Mouse (Mus musculus): ENCODE measurements around the gene Drc3. TPM values are rescaled to one million over a fixed set of nuclear protein-coding genes. Genes with fewer than 3 reads are reported as not detected.
A peak's percentile ranks its signal among the peaks of the same experiment; 100 is the strongest.

Drc3 gene
- polyA plus RNA-seq (2012; rRNA removed), result 7.1 and 8.0 TPM in 2 replicates

DNA sequence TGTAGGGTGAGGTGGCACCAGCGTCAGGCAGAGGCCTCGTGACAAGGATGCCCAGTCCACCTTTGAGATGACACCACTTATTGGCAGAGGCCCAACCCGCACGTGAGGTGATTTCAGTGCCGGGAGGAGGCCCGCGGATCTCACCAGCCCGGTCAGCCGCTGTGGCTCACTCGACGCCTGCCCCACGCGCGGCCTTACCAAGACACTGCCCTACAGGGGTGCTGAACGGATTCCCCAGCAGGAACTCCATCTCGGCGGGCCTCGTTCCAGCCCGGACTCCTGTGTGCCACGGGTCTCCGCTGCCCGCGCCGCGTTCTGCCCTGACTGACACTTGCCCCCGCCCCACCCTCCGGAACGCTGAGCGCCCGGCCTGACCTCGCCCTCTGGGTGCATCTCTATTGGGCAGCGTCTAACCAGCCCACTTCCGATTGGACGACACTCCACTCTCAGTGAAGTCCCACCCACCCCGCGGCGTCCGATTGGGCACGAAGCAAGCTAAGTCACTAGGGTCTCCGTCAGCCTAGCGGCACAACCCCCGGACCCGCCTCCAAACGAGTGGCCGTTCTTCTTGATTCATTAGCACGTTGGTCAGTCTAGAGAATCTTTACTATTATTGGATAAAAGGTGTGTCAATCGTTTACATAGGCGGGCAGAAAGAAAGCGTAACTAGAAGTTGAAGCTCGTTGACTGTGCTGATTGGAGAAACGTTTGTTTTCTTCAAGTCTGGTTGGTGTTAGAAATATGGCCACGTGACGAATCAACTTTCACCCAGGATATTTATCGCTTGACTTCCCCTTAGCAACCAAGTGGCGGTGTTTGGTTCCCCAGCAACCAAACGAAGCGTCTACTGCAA is at the start of gene Drc3, which contains the start of gene Tom1l2:
Gene Drc3, plus strand, starts transcription at position 771 of the 853 bp plus-strand sequence.
Gene Tom1l2, minus strand, starts transcription at position 347 of the 853 bp plus-strand sequence.
- Histone ChIP-seq H3K4me3 (replicated peaks; ENCODE audit: insufficient read depth, low read depth, low read length) (peak within 1 kb of the TSS; percentile 76), H3K27ac (ENCODE audit: insufficient read depth, low read length) (peak within 1 kb of the TSS; percentile 35), H3K4me1 (ENCODE audit: control insufficient read depth, insufficient read depth, low read length) (peaks cover 5% of the 10 kb centered on the region; the same call in 1 of the 2 replicates), H3K27me3 (ENCODE audit: control insufficient read depth, insufficient read depth, low read length) (no peaks in the 10 kb centered on the region)
- peak; percentile 99 to 100 for DNase-seq
- under 1% methylated on average over 57 of the region's 57 CpGs for WGBS
- TF ChIP-seq POLR2A (IDR thresholded peaks at IDR 0.05; ENCODE audit: borderline replicate concordance, insufficient read depth, low read length), result peak; percentile 76
- TF ChIP-seq CTCF (IDR thresholded peaks at IDR 0.05; ENCODE audit: borderline replicate concordance, insufficient read depth, low read depth, low read length), result no peak

DNA sequence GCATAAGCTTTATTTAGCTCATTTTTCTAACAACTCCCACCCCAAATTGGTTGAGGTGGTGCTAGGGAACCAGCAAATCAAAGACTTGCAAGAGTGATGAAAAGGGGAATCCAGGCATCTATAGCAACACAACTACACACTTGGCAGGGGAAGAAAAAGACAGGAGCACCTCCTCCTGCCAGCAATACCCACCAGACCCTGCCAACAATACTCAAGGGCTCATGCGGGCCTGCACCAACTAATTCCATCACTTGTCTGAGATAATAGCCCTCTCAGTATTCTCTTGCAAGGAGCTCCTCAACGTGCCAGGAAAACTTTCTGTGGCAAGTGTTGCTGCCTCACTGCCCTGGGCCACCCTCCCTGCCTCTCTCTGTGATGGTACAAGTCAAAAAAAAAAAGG is 49.6 kb upstream of the Drc3 start:
- Histone ChIP-seq H3K4me1 (ENCODE audit: control insufficient read depth, insufficient read depth, low read length) (peaks cover 9% of the 10 kb centered on the region; the same call in 1 of the 2 replicates), H3K27me3 (ENCODE audit: control insufficient read depth, insufficient read depth, low read length) (no peaks in the 10 kb centered on the region), H3K4me3 (replicated peaks; ENCODE audit: insufficient read depth, low read depth, low read length) (no peak overlapping the region), H3K27ac (ENCODE audit: insufficient read depth, low read length) (no peak overlapping the region)
- WGBS, result 48% methylated on average over 2 of the region's 2 CpGs
- DNase-seq, result no peak
- TF ChIP-seq CTCF (IDR thresholded peaks at IDR 0.05; ENCODE audit: borderline replicate concordance, insufficient read depth, low read depth, low read length) (no peak), POLR2A (IDR thresholded peaks at IDR 0.05; ENCODE audit: borderline replicate concordance, insufficient read depth, low read length) (no peak)

DNA sequence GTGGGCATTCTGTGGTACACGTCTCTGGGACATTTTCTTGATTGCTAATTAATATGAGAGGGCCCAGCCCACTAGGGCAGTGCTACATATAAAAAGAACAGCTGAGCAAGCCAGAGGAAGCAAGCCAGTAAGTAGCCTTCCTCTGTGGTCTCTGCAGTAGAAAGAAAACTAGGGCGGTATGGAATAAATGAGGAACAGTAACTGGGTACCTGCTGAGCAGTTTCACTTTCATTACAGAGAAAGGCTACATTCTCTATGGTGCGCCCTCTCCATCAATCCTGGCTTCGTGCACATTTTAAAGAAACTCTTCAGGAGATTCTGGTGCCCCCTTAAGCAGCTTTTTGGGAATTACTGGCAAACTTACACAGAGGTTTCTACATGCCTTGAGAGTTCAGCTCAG is 47.5 kb upstream of the Drc3 start:
- WGBS, result 74% methylated on average over 4 of the region's 4 CpGs
- no peak for TF ChIP-seq CTCF (IDR thresholded peaks at IDR 0.05; ENCODE audit: borderline replicate concordance, insufficient read depth, low read depth, low read length)
- no peak for TF ChIP-seq POLR2A (IDR thresholded peaks at IDR 0.05; ENCODE audit: borderline replicate concordance, insufficient read depth, low read length)
- no peak overlapping the region for H3K27ac ChIP-seq (ENCODE audit: insufficient read depth, low read length)
- no peak for DNase-seq
- peaks cover 15% of the 10 kb centered on the region; the same call in 1 of the 2 replicates for H3K4me1 ChIP-seq (ENCODE audit: control insufficient read depth, insufficient read depth, low read length)
- H3K27me3 ChIP-seq (ENCODE audit: control insufficient read depth, insufficient read depth, low read length), result no peaks in the 10 kb centered on the region
- no peak overlapping the region for H3K4me3 ChIP-seq (replicated peaks; ENCODE audit: insufficient read depth, low read depth, low read length)

DNA sequence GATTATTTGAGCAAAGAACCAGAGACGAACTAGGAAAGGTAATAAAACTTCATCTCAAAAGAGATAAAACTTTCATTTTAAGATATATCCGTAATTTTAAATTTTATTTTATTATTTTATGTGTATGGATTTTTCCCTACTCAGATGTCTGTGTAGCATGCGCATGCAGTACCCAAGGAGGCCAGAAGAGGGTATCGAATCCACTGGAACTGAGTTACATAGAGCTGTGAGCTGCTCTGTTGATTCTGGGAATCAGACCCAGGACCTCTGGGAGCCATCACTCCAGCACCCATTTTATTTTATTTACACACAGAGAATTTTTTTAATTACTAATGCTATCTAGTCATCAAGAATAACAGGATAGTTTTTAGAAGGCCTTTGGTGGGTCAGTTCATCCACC is 46.3 kb upstream of the Drc3 start:
- TF ChIP-seq CTCF (IDR thresholded peaks at IDR 0.05; ENCODE audit: borderline replicate concordance, insufficient read depth, low read depth, low read length), result peak; percentile 52; the same call in 1 of the 2 replicates
- TF ChIP-seq POLR2A (IDR thresholded peaks at IDR 0.05; ENCODE audit: borderline replicate concordance, insufficient read depth, low read length), result no peak
- WGBS, result 90% methylated on average over 4 of the region's 4 CpGs
- no peak overlapping the region for H3K4me3 ChIP-seq (replicated peaks; ENCODE audit: insufficient read depth, low read depth, low read length)
- H3K27ac ChIP-seq (ENCODE audit: insufficient read depth, low read length), result no peak overlapping the region
- no peaks in the 10 kb centered on the region for H3K27me3 ChIP-seq (ENCODE audit: control insufficient read depth, insufficient read depth, low read length)
- DNase-seq, result no peak
- H3K4me1 ChIP-seq (ENCODE audit: control insufficient read depth, insufficient read depth, low read length), result peaks cover 24% of the 10 kb centered on the region; the same call in 1 of the 2 replicates

DNA sequence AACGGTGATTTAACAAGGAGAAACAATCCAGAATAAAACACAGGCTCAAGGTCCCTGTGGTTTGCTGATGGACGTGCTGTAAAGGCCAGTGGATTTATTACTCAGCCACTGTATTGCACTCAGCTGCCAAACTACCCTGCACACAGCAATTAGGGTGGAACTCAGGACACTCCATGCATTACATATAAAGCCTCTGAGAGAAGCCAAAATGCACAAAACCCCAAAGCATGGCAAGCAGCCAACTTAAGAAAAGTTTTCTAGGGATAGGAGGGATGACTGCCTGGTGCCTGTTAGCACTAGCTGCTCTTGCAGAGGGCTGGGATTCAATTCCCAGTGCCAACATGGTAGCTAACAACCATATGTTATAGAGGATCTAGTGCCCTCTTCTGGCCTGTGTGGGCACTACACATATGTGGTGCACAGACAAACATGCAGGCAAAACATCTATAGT is 45.7 kb upstream of the Drc3 start:
- Histone ChIP-seq H3K4me3 (replicated peaks; ENCODE audit: insufficient read depth, low read depth, low read length) (no peak overlapping the region), H3K27me3 (ENCODE audit: control insufficient read depth, insufficient read depth, low read length) (no peaks in the 10 kb centered on the region), H3K27ac (ENCODE audit: insufficient read depth, low read length) (no peak overlapping the region), H3K4me1 (ENCODE audit: control insufficient read depth, insufficient read depth, low read length) (peaks cover 24% of the 10 kb centered on the region; the same call in 1 of the 2 replicates)
- 89% methylated on average over 2 of the region's 2 CpGs for WGBS
- no peak for DNase-seq
- TF ChIP-seq POLR2A (IDR thresholded peaks at IDR 0.05; ENCODE audit: borderline replicate concordance, insufficient read depth, low read length) (no peak), CTCF (IDR thresholded peaks at IDR 0.05; ENCODE audit: borderline replicate concordance, insufficient read depth, low read depth, low read length) (peak; percentile 21; the same call in 1 of the 2 replicates)

DNA sequence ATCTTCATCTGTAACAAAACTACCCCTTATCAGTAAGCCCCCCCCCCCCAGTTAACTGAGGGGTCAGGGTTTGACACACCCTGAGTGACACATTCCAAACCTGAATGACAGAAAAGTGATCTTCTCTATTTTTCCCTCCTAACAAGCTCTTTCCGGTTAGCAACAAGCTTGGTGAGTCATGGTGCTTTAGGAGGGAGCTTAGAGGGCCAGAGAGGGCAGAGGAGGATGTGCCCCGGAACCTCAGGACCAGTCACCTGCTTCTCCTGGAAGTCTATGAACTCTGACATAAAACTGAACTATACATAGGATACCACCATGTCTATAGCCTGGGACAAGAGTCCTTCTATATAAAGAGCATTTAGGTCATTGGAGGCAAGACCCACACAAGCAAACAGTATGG is 45.1 kb upstream of the Drc3 start:
- 72% methylated on average over 2 of the region's 2 CpGs for WGBS
- Histone ChIP-seq H3K4me1 (ENCODE audit: control insufficient read depth, insufficient read depth, low read length) (peaks cover 27% of the 10 kb centered on the region; the same call in 1 of the 2 replicates), H3K27ac (ENCODE audit: insufficient read depth, low read length) (no peak overlapping the region), H3K4me3 (replicated peaks; ENCODE audit: insufficient read depth, low read depth, low read length) (no peak overlapping the region), H3K27me3 (ENCODE audit: control insufficient read depth, insufficient read depth, low read length) (no peaks in the 10 kb centered on the region)
- DNase-seq, result no peak
- no peak for TF ChIP-seq POLR2A (IDR thresholded peaks at IDR 0.05; ENCODE audit: borderline replicate concordance, insufficient read depth, low read length)
- TF ChIP-seq CTCF (IDR thresholded peaks at IDR 0.05; ENCODE audit: borderline replicate concordance, insufficient read depth, low read depth, low read length), result no peak

DNA sequence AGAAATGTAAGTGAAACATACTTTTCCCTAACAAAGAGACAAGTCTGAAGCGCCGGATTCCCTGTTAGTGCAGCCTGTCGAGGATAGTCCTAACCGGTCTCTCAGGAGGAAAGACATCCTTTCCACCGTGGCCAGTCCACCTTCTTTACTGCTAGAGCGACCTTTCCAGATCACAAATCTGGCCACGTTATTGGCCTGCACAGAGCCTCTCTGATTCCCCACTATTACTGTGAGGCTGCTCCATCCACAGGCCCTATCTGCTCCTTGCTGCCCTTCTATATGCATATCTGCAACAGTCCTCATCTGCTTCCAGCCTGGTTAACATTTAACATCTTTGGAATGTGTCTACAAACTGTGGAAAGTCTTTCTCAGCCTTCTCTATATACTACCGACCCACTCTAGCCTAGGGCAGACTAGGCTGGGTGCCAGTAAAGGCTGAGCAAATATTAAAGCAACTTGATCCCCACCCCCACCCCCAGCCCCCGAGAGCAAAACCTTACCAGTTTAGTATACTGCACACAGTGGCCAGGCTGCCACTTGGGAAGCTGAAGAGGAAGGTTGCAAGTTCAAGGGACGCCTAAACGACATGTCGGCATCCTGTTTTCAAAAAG is 44.5 kb upstream of the Drc3 start:
- peaks cover 27% of the 10 kb centered on the region; the same call in 1 of the 2 replicates for H3K4me1 ChIP-seq (ENCODE audit: control insufficient read depth, insufficient read depth, low read length)
- no peak for DNase-seq
- H3K27me3 ChIP-seq (ENCODE audit: control insufficient read depth, insufficient read depth, low read length), result no peaks in the 10 kb centered on the region
- no peak overlapping the region for H3K27ac ChIP-seq (ENCODE audit: insufficient read depth, low read length)
- no peak overlapping the region for H3K4me3 ChIP-seq (replicated peaks; ENCODE audit: insufficient read depth, low read depth, low read length)
- WGBS, result 75% methylated on average over 12 of the region's 12 CpGs
- TF ChIP-seq POLR2A (IDR thresholded peaks at IDR 0.05; ENCODE audit: borderline replicate concordance, insufficient read depth, low read length) (no peak), CTCF (IDR thresholded peaks at IDR 0.05; ENCODE audit: borderline replicate concordance, insufficient read depth, low read depth, low read length) (no peak)
